Mouse (Mus musculus): ENCODE measurements around the gene Gm13277. TPM values are rescaled to one million over a fixed set of nuclear protein-coding genes. Genes with fewer than 3 reads are reported as not detected.
A peak's percentile ranks its signal among the peaks of the same experiment; 100 is the strongest.
"Not testable (repeated sequence)": the region's sequence is repeated elsewhere in the genome, so short reads cannot be mapped to it uniquely, and the experiment has no call there.

Gm13277 gene
- total and polyA plus RNA-seq, 3 experiments = not detected

DNA sequence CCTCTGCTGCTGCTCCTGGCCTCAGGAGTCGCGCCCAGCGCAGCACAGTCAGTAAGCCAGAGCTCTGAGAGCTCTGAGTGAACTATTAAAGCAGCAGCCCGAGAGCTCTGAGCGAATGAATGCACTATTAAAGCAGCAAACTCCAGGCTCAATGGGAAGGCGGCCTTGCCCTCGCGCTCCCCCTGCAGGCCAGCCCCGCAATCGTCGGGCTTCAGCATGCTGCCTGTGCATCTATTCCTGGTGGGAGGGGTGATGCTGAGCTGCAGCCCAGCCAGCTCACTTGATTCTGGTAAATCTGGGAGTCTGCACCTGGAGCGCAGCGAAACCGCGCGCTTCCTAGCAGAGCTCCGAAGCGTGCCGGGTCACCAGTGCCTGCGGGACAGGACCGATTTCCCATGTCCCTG is 30.8 kb upstream of the Gm13277 start:
- H3K4me3 ChIP-seq (replicated peaks in 1 of 3; ENCODE audit: low read depth in 2 of 3, low read length in 2 of 3, poor library complexity in 1 of 3) = peak overlapping the region in 2 of 3 experiments; percentile 25 to 63
- H3K27me3 ChIP-seq (replicated peaks) = peaks cover 14% of the 10 kb centered on the region
- peak overlapping the region; percentile 53; the same call in 1 of the 2 replicates for H3K27ac ChIP-seq (ENCODE audit: insufficient read depth, low read depth)
- H3K9me3 ChIP-seq (replicated peaks; ENCODE audit: low read length); H3K4me1 ChIP-seq (ENCODE audit: control insufficient read depth in 1 of 2, insufficient read depth in 2 of 2); dilution Hi-C loops (cut with MboI; ENCODE audit: extremely low pct_ligation_motif_present, extremely low pct_unique_long_range_greater_than_20kb, low sequenced_read_pairs); H3K79me2 ChIP-seq (replicated peaks; ENCODE audit: control insufficient read depth, extremely low read depth, insufficient read depth, poor library complexity, severe bottlenecking); H3K4me2 ChIP-seq (ENCODE audit: insufficient read depth, low read depth, poor library complexity, severe bottlenecking); in situ Hi-C loops (cut with MboI; ENCODE audit: low pct_ligation_motif_present, low pct_unique_long_range_greater_than_20kb, low sequenced_read_pairs); H3K9ac ChIP-seq (ENCODE audit: insufficient read depth, low read depth); H3K36me3 ChIP-seq (replicated peaks in 1 of 2; ENCODE audit: control insufficient read depth in 1 of 2, insufficient read depth in 1 of 2, low read length in 1 of 2): not testable (repeated sequence)
- peak; percentile 85 for DNase-seq (ENCODE audit: extremely low read depth)
- TF ChIP-seq SMC3 (IDR thresholded peaks at IDR 0.05; ENCODE audit: low read depth, low read length) (peak; percentile 13; the same call in 1 of the 2 replicates), RAD21 (IDR thresholded peaks at IDR 0.05; ENCODE audit: low read depth, low read length) (peak; percentile 6), MEF2A (IDR thresholded peaks at IDR 0.05; ENCODE audit: borderline replicate concordance, low read depth, low read length) (0 out of 2 replicates have a peak, but pooled peaks have one; percentile 20), CTCF (conservative IDR thresholded peaks at IDR 0.05 in 1 of 2, IDR thresholded peaks at IDR 0.05 in 1 of 2; ENCODE audit: low read depth in 2 of 2, low read length in 2 of 2) (peak; percentile 26 to 60; a peak in 2 of 4 replicates), ELF1 (IDR thresholded peaks at IDR 0.05; ENCODE audit: low read depth, low read length) (peak; percentile 10; the same call in 1 of the 2 replicates), MXI1 (IDR thresholded peaks at IDR 0.05; ENCODE audit: low read depth, low read length) (0 out of 2 replicates have a peak, but pooled peaks have one; percentile 28)

DNA sequence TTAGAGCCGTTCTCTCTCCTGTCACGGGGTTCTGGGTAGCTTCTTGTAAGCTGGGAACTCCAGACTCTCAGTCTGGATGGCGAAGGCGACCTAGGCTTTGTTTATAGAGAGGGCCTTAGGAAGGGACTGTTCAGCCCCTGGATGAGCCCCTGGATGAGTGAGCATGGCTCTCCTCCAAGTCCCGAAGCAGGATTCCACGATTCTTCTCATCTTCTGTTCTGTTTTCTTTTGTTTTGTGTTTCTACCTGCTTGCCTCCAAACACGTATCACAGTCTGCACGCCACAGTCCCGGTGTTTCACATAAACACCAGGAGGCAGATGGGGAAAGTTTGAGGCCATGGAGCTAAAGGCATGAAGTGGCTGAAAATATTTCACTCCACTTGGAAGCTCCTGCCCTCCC is 29.7 kb upstream of the Gm13277 start:
- in situ Hi-C loops (cut with MboI; ENCODE audit: low pct_ligation_motif_present, low pct_unique_long_range_greater_than_20kb, low sequenced_read_pairs); H3K79me2 ChIP-seq (replicated peaks; ENCODE audit: control insufficient read depth, extremely low read depth, insufficient read depth, poor library complexity, severe bottlenecking); DNase-seq (ENCODE audit: extremely low read depth); H3K9me3 ChIP-seq (replicated peaks; ENCODE audit: low read length); H3K9ac ChIP-seq (ENCODE audit: insufficient read depth, low read depth); H3K27ac ChIP-seq (ENCODE audit: insufficient read depth, low read depth); H3K4me2 ChIP-seq (ENCODE audit: insufficient read depth, low read depth, poor library complexity, severe bottlenecking); H3K36me3 ChIP-seq (replicated peaks in 1 of 2; ENCODE audit: control insufficient read depth in 1 of 2, insufficient read depth in 1 of 2, low read length in 1 of 2); H3K4me1 ChIP-seq (ENCODE audit: control insufficient read depth in 1 of 2, insufficient read depth in 2 of 2); dilution Hi-C loops (cut with MboI; ENCODE audit: extremely low pct_ligation_motif_present, extremely low pct_unique_long_range_greater_than_20kb, low sequenced_read_pairs); H3K4me3 ChIP-seq (replicated peaks in 1 of 3; ENCODE audit: low read depth in 2 of 3, low read length in 2 of 3, poor library complexity in 1 of 3): not testable (repeated sequence)
- peaks cover 14% of the 10 kb centered on the region for H3K27me3 ChIP-seq (replicated peaks)

DNA sequence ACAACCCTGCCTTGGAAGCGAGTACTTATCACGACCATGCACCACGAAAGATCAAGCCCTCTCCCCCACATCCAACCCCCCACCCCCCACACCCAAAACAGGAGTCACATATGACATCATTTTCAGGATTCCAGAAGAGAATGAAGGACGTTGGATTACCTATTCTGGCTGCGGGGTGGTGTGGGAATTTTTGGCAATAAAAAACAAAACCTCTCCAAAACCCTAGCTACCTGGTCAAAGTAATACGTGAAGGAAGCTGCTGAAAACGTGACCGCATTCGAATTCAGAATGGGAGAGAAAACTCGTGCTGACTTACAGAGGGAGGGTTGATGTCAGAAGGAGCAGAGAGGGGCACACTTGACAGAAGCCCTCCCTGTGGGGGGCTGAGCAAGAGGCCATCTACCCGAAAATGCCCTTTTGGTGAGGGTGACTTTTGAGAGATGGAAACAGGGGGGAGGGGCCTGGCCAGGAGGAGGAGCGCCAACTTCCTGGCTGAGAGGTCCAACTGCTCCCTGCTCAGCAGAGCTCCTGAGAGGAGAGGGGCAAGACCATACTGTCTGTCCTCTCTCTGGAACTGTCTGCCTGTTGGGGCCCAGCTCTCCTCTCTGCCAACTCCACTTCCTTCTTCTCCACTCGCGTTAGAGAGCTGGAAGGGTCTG is 28.7 kb upstream of the Gm13277 start, which contains the start of gene Gm13283:
Gene Gm13283 (plus strand): TSS at position 510 of the 659 bp plus-strand sequence.
- H3K27me3 ChIP-seq (replicated peaks); H3K36me3 ChIP-seq (replicated peaks in 1 of 2; ENCODE audit: control insufficient read depth in 1 of 2, insufficient read depth in 1 of 2, low read length in 1 of 2); H3K27ac ChIP-seq (ENCODE audit: insufficient read depth, low read depth); H3K4me1 ChIP-seq (ENCODE audit: control insufficient read depth in 1 of 2, insufficient read depth in 2 of 2); in situ Hi-C loops (cut with MboI; ENCODE audit: low pct_ligation_motif_present, low pct_unique_long_range_greater_than_20kb, low sequenced_read_pairs); H3K9me3 ChIP-seq (replicated peaks; ENCODE audit: low read length); H3K79me2 ChIP-seq (replicated peaks; ENCODE audit: control insufficient read depth, extremely low read depth, insufficient read depth, poor library complexity, severe bottlenecking); DNase-seq (ENCODE audit: extremely low read depth); dilution Hi-C loops (cut with MboI; ENCODE audit: extremely low pct_ligation_motif_present, extremely low pct_unique_long_range_greater_than_20kb, low sequenced_read_pairs): not testable (repeated sequence)
- Histone ChIP-seq H3K4me3 (replicated peaks in 1 of 3; ENCODE audit: low read depth in 2 of 3, low read length in 2 of 3, poor library complexity in 1 of 3) (peak within 1 kb of the TSS in 1 of 3 experiments; percentile 63), H3K9ac (ENCODE audit: insufficient read depth, low read depth) (peak within 1 kb of the TSS; percentile 60; the same call in 1 of the 2 replicates), H3K4me2 (ENCODE audit: insufficient read depth, low read depth, poor library complexity, severe bottlenecking) (peak within 1 kb of the TSS; percentile 56; the same call in 1 of the 2 replicates)
- TF ChIP-seq BHLHE40 (IDR thresholded peaks at IDR 0.05; ENCODE audit: low read depth, low read length) (peak; percentile 34; the same call in 1 of the 2 replicates), ZMIZ1 (IDR thresholded peaks at IDR 0.05; ENCODE audit: low read depth, low read length) (peak; percentile 32; the same call in 1 of the 2 replicates)

Measured in CH12.LX (cell line).